Mouse (Mus musculus): ENCODE measurements at regions not wholly inside any gene's neighbourhood (a gene's known extent, or its start where the extent isn't known, plus 50 kb on each side); places are given as distances from the start of the nearest gene placed in this dataset.

DNA sequence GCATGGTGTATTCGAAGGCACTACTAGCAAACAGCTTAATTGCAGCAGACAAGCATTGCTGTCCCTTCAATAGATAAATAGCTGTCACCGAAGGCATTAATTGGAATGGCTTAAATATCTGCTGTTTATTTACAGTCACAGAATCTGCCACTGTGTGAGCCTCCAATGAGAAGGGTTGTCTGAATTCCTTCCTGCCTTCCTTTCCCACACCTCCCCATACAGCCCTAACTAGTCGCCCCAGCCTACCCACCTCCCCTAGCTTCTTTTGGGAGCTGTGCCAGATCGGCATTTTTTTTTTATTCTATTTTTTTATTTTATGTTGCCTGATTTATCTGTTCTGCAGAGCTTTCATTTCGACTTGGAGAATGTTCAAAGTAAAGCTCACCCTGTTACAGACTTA, 575.7 kb downstream of the Gm9195 start:
- H3K36me3 ChIP-seq (ENCODE audit: control insufficient read depth, insufficient read depth, low read length), result no peaks in the 10 kb centered on the region
- H3K9me3 ChIP-seq (replicated peaks; ENCODE audit: control insufficient read depth, low read length, poor library complexity, severe bottlenecking), result no peaks in the 10 kb centered on the region
- H3K9ac ChIP-seq (ENCODE audit: low read depth, low read length), result no peak overlapping the region
- 66% methylated on average over 5 of the region's 5 CpGs for WGBS
- no peak overlapping the region for H3K4me3 ChIP-seq (ENCODE audit: low read depth, low read length)
- H3K4me2 ChIP-seq (ENCODE audit: low read length), result no peak overlapping the region
- H3K27me3 ChIP-seq (ENCODE audit: control insufficient read depth, insufficient read depth, low read depth, low read length), result no peaks in the 10 kb centered on the region
- no peak overlapping the region for H3K27ac ChIP-seq (ENCODE audit: low read length)
- no peak for ATAC-seq
- peaks cover 5% of the 10 kb centered on the region; the same call in 1 of the 2 replicates for H3K4me1 ChIP-seq (ENCODE audit: control insufficient read depth, insufficient read depth, low read length)

DNA sequence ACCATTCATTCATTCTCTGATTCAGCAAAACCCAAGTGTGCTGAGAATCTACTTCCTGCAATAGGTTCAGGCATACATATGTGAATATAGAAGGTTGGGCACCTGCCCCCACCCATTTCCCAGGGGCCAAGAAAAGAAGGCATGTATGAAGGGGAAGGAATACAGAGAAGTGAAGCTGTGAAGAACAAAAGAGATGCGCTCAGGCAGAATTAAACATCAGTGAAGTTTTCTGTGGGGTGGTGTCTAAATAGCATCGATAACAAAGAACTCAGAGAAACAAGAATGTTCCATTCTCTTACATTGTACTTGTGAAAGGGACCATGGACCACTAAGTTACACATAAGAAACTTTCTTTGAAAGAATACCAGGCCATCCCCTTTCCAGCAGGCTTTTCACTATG, 580.7 kb downstream of the Gm9195 start:
- Histone ChIP-seq H3K9ac (ENCODE audit: low read depth, low read length) (no peak overlapping the region), H3K9me3 (replicated peaks; ENCODE audit: control insufficient read depth, low read length, poor library complexity, severe bottlenecking) (no peaks in the 10 kb centered on the region), H3K27ac (ENCODE audit: low read length) (no peak overlapping the region), H3K4me3 (ENCODE audit: low read depth, low read length) (no peak overlapping the region), H3K27me3 (ENCODE audit: control insufficient read depth, insufficient read depth, low read depth, low read length) (no peaks in the 10 kb centered on the region), H3K36me3 (ENCODE audit: control insufficient read depth, insufficient read depth, low read length) (no peaks in the 10 kb centered on the region), H3K4me1 (ENCODE audit: control insufficient read depth, insufficient read depth, low read length) (no peaks in the 10 kb centered on the region), H3K4me2 (ENCODE audit: low read length) (no peak overlapping the region)
- ATAC-seq, result no peak
- 59% methylated on average over 2 of the region's 2 CpGs for WGBS

- Histone ChIP-seq H3K9me3 (replicated peaks; ENCODE audit: control insufficient read depth, low read length, poor library complexity, severe bottlenecking) (no peaks in the 10 kb centered on the region), H3K9ac (ENCODE audit: low read depth, low read length) (no peak overlapping the region), H3K4me2 (ENCODE audit: low read length) (no peak overlapping the region), H3K27me3 (ENCODE audit: control insufficient read depth, insufficient read depth, low read depth, low read length) (no peaks in the 10 kb centered on the region), H3K4me3 (ENCODE audit: low read depth, low read length) (no peak overlapping the region), H3K27ac (ENCODE audit: low read length) (no peak overlapping the region), H3K4me1 (ENCODE audit: control insufficient read depth, insufficient read depth, low read length) (no peaks in the 10 kb centered on the region), H3K36me3 (ENCODE audit: control insufficient read depth, insufficient read depth, low read length) (no peaks in the 10 kb centered on the region)
- ATAC-seq, result no peak
- WGBS, result 93% methylated on average over 4 of the region's 4 CpGs
Observed at GRCm38 (mm10) chr14:71895468-71895867, 596.2 kb downstream of the Gm9195 start.

GRCm38 (mm10) chr14:71894811-71895210, 596.8 kb downstream of the Gm9195 start:
- ATAC-seq, result no peak
- H3K9ac ChIP-seq (ENCODE audit: low read depth, low read length), result no peak overlapping the region

GRCm38 (mm10) chr14:71893361-71893760, 598.3 kb downstream of the Gm9195 start:
- no peak overlapping the region for H3K9ac ChIP-seq (ENCODE audit: low read depth, low read length)
- H3K36me3 ChIP-seq (ENCODE audit: control insufficient read depth, insufficient read depth, low read length), result no peaks in the 10 kb centered on the region
- H3K4me3 ChIP-seq (ENCODE audit: low read depth, low read length), result no peak overlapping the region
- 79% methylated on average over 1 of the region's 1 CpGs for WGBS
- no peaks in the 10 kb centered on the region for H3K9me3 ChIP-seq (replicated peaks; ENCODE audit: control insufficient read depth, low read length, poor library complexity, severe bottlenecking)
- no peak overlapping the region for H3K27ac ChIP-seq (ENCODE audit: low read length)
- H3K27me3 ChIP-seq (ENCODE audit: control insufficient read depth, insufficient read depth, low read depth, low read length), result no peaks in the 10 kb centered on the region
- no peaks in the 10 kb centered on the region for H3K4me1 ChIP-seq (ENCODE audit: control insufficient read depth, insufficient read depth, low read length)
- no peak overlapping the region for H3K4me2 ChIP-seq (ENCODE audit: low read length)
- no peak for ATAC-seq

More at GRCm38 (mm10) chr14:71894811-71895210, 596.8 kb downstream of the Gm9195 start:
- 89% methylated on average over 4 of the region's 4 CpGs for WGBS
- Histone ChIP-seq H3K36me3 (ENCODE audit: control insufficient read depth, insufficient read depth, low read length) (no peaks in the 10 kb centered on the region), H3K27ac (ENCODE audit: low read length) (no peak overlapping the region), H3K4me3 (ENCODE audit: low read depth, low read length) (no peak overlapping the region), H3K27me3 (ENCODE audit: control insufficient read depth, insufficient read depth, low read depth, low read length) (no peaks in the 10 kb centered on the region), H3K9me3 (replicated peaks; ENCODE audit: control insufficient read depth, low read length, poor library complexity, severe bottlenecking) (no peaks in the 10 kb centered on the region), H3K4me1 (ENCODE audit: control insufficient read depth, insufficient read depth, low read length) (no peaks in the 10 kb centered on the region), H3K4me2 (ENCODE audit: low read length) (no peak overlapping the region)

DNA sequence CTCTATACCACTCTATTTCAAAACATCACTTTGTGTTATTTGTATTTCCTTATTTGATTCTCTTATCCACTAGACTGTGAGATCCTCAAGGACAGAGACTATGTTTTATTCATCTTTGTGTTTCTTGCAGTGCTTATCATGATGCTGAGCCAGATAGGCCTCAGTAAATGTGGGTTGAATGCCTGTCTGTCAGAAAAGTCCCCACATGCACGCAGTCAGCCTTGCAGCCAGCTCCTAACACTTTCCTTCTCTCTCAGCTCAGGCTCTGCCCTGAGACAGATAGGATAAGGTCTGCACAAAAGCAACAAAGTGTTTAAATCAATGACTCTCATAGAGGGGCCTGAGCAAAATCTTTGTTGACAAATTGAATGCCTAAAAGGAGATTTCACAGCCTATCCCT, 600.0 kb downstream of the Gm9195 start:
- Histone ChIP-seq H3K27ac (ENCODE audit: low read length) (no peak overlapping the region), H3K9me3 (replicated peaks; ENCODE audit: control insufficient read depth, low read length, poor library complexity, severe bottlenecking) (no peaks in the 10 kb centered on the region), H3K4me2 (ENCODE audit: low read length) (no peak overlapping the region), H3K36me3 (ENCODE audit: control insufficient read depth, insufficient read depth, low read length) (no peaks in the 10 kb centered on the region), H3K9ac (ENCODE audit: low read depth, low read length) (no peak overlapping the region), H3K4me3 (ENCODE audit: low read depth, low read length) (no peak overlapping the region), H3K27me3 (ENCODE audit: control insufficient read depth, insufficient read depth, low read depth, low read length) (no peaks in the 10 kb centered on the region), H3K4me1 (ENCODE audit: control insufficient read depth, insufficient read depth, low read length) (no peaks in the 10 kb centered on the region)
- ATAC-seq, result no peak
- WGBS, result 61% methylated on average over 1 of the region's 1 CpGs

DNA sequence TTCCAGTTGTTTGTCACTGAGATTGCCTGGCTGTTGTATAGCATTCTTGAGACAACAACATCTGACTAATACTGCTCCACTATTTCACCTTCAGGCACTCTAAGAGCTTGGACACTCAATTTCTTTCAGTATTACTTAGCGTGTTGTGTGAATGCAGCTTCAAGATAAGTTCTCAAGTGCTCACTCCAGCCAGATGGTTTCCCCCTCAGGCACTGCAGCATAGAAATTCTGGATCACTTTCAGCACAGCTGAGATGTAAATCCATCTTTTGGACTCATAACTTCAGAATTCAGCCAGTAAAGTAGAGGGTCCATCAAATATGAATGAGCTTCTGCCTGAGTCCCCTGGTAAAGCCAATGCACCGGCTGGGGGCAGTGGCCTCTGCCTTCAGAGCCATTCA, 608.8 kb downstream of the Gm9195 start:
- Histone ChIP-seq H3K27ac (ENCODE audit: low read length) (no peak overlapping the region), H3K9me3 (replicated peaks; ENCODE audit: control insufficient read depth, low read length, poor library complexity, severe bottlenecking) (no peaks in the 10 kb centered on the region), H3K4me3 (ENCODE audit: low read depth, low read length) (no peak overlapping the region), H3K36me3 (ENCODE audit: control insufficient read depth, insufficient read depth, low read length) (no peaks in the 10 kb centered on the region), H3K9ac (ENCODE audit: low read depth, low read length) (no peak overlapping the region), H3K4me2 (ENCODE audit: low read length) (no peak overlapping the region), H3K4me1 (ENCODE audit: control insufficient read depth, insufficient read depth, low read length) (no peaks in the 10 kb centered on the region), H3K27me3 (ENCODE audit: control insufficient read depth, insufficient read depth, low read depth, low read length) (no peaks in the 10 kb centered on the region)
- ATAC-seq, result no peak
- 85% methylated on average over 2 of the region's 2 CpGs for WGBS

DNA sequence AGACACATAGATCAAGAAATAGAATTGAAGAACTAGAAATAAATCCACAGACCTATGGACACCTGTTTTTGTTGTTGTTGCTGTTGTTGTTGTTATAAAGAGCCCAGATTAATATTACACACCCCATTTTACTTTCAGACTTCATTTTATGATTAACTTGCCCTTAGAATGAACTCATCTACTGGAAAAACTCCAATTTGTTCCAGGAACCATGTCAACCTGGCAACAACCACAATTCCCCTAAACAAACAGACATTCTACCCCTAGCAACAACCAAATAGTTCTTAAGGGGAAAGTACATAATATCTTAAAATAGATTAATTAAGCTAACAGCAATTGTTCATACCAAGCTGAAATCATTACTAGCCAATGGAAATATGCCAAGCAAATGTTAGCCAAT, 646.1 kb downstream of the Gm9195 start:
- Histone ChIP-seq H3K36me3 (ENCODE audit: control insufficient read depth, insufficient read depth, low read length) (no peaks in the 10 kb centered on the region), H3K27me3 (ENCODE audit: control insufficient read depth, insufficient read depth, low read depth, low read length) (no peaks in the 10 kb centered on the region), H3K27ac (ENCODE audit: low read length) (no peak overlapping the region), H3K9me3 (replicated peaks; ENCODE audit: control insufficient read depth, low read length, poor library complexity, severe bottlenecking) (no peaks in the 10 kb centered on the region), H3K4me2 (ENCODE audit: low read length) (no peak overlapping the region), H3K9ac (ENCODE audit: low read depth, low read length) (no peak overlapping the region), H3K4me1 (ENCODE audit: control insufficient read depth, insufficient read depth, low read length) (no peaks in the 10 kb centered on the region), H3K4me3 (ENCODE audit: low read depth, low read length) (no peak overlapping the region)
- no peak for ATAC-seq

- Histone ChIP-seq H3K4me3 (ENCODE audit: low read depth, low read length) (no peak overlapping the region), H3K9ac (ENCODE audit: low read depth, low read length) (no peak overlapping the region), H3K36me3 (ENCODE audit: control insufficient read depth, insufficient read depth, low read length) (no peaks in the 10 kb centered on the region), H3K27ac (ENCODE audit: low read length) (no peak overlapping the region), H3K4me1 (ENCODE audit: control insufficient read depth, insufficient read depth, low read length) (no peaks in the 10 kb centered on the region), H3K4me2 (ENCODE audit: low read length) (no peak overlapping the region), H3K9me3 (replicated peaks; ENCODE audit: control insufficient read depth, low read length, poor library complexity, severe bottlenecking) (no peaks in the 10 kb centered on the region), H3K27me3 (ENCODE audit: control insufficient read depth, insufficient read depth, low read depth, low read length) (no peaks in the 10 kb centered on the region)
- no peak for ATAC-seq
- WGBS, result 55% methylated on average over 13 of the region's 13 CpGs
Observed at GRCm38 (mm10) chr14:71808863-71809487, 682.7 kb downstream of the Gm9195 start.

All from midbrain, embryonic 16.5 days (tissue).